Mouse (Mus musculus) heart, postnatal 0 days (tissue): ENCODE measurements at regions not wholly inside any gene's neighbourhood (a gene's known extent, or its start where the extent isn't known, plus 50 kb on each side); places are given as distances from the start of the nearest gene placed in this dataset.
A peak's percentile ranks its signal among the peaks of the same experiment; 100 is the strongest.

ENCODE experiments used
- ATAC-seq: fragments of 200-750 bp; cut with Nextera tagmentation; 2 replicates; pipeline ENCODE4 v1.8.0; 2017; ENCODE audit warnings: low read depth, moderate number of reproducible peaks, moderate library complexity; ENCODE audit not compliant: insufficient read depth
- DNase-seq: peaks from one replicate; pipeline ENCODE4 v3.0.0-alpha.2; 2016; ENCODE audit warnings: low spot score
- H3K27ac ChIP-seq: fragments of 300-500 bp; sonication (generic); 2 replicates; pipeline ENCODE4 v1.5.1; 2014; ENCODE audit warnings: low read depth, mild to moderate bottlenecking
- H3K27me3 ChIP-seq: fragments of 300-500 bp; sonication (generic); 2 replicates; pipeline ENCODE4 v1.6.1; 2014; ENCODE audit warnings: low read length, mixed read lengths; ENCODE audit not compliant: control insufficient read depth, insufficient read depth
- H3K36me3 ChIP-seq: fragments of 300-500 bp; sonication (generic); replicated peaks from 2 replicates; pipeline ENCODE4 v1.6.1; 2014; ENCODE audit warnings: low read length, mixed read lengths; ENCODE audit not compliant: control insufficient read depth, insufficient read depth
- H3K4me1 ChIP-seq: fragments of 300-500 bp; sonication (generic); 2 replicates; pipeline ENCODE4 v1.6.1; 2014; ENCODE audit warnings: antibody characterized with exemption; ENCODE audit not compliant: control insufficient read depth, insufficient read depth
- H3K4me2 ChIP-seq: fragments of 300-500 bp; sonication (generic); 2 replicates; pipeline ENCODE4 v1.6.1; 2014; ENCODE audit warnings: low read depth, mild to moderate bottlenecking, low read length, moderate library complexity
- H3K4me3 ChIP-seq: fragments of 300-500 bp; sonication (generic); 2 replicates; pipeline ENCODE4 v1.5.1; 2014; ENCODE audit warnings: low read depth, low read length
- H3K9ac ChIP-seq: fragments of 300-500 bp; sonication (generic); replicated peaks from 2 replicates; pipeline ENCODE4 v1.6.1; 2014; ENCODE audit warnings: low read depth, low read length, mixed read lengths
- H3K9me3 ChIP-seq: fragments of 300-500 bp; sonication (generic); replicated peaks from 2 replicates; pipeline ENCODE4 v1.6.1; 2016; ENCODE audit warnings: low read length; ENCODE audit not compliant: control insufficient read depth
- CTCF ChIP-seq: IDR thresholded peaks from 2 replicates; pipeline ENCODE4 v1.5.1; 2016; ENCODE audit warnings: antibody characterized with exemption, control low read depth, low read depth
- EP300 ChIP-seq: IDR thresholded peaks from 2 replicates; pipeline ENCODE4 v1.6.1; 2016; ENCODE audit warnings: antibody characterized with exemption, low read depth
- WGBS: fragments of 180-500 bp; shearing (Covaris S2); extraction: QIAGEN DNeasy Blood & Tissue Kit; methylation state at CpG from one replicate; pipeline ENCODE4 v1.1.7; 2014; 5-methylcytosine and 5-hydroxymethylcytosine counted together

GRCm38 (mm10) chr2:28299346-28299745 lies 106.6 kb downstream of the Olfm1 start:
- Histone ChIP-seq H3K36me3 (no peaks in the 10 kb centered on the region), H3K9ac (no peak overlapping the region), H3K4me1 (no peaks in the 10 kb centered on the region), H3K27ac (no peak overlapping the region), H3K4me2 (no peak overlapping the region), H3K27me3 (0 out of 2 replicates have a peak, but pooled peaks cover 5% of the 10 kb centered on the region), H3K4me3 (no peak overlapping the region), H3K9me3 (no peaks in the 10 kb centered on the region)
- TF ChIP-seq CTCF (no peak), EP300 (no peak)
- no peak for DNase-seq
- ATAC-seq: no peak
- 68% methylated on average over 2 of the region's 2 CpGs for WGBS

DNA sequence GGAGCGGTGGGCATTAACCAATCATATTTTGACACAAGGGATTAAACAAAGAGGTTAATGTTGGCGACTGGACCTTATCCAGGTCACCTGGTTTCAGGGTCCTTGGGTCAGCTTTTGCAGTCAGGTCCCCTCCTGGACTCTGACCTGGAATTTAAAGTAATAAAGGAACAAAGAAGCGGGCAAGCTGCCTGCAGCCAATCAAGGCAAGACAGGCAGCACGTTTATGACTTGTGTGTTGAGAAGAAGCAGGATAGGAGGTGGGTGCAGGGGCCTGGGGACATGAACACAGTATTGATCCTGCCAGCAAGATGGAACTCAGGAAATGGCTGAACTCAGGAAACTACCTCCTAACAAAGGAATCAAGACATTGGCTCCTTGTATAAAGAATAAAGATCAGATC lies 108.5 kb downstream of the Olfm1 start:
- Histone ChIP-seq H3K27me3 (0 out of 2 replicates have a peak, but pooled peaks cover 5% of the 10 kb centered on the region), H3K27ac (no peak overlapping the region), H3K9me3 (no peaks in the 10 kb centered on the region), H3K4me3 (no peak overlapping the region), H3K4me1 (no peaks in the 10 kb centered on the region), H3K9ac (no peak overlapping the region), H3K4me2 (no peak overlapping the region), H3K36me3 (no peaks in the 10 kb centered on the region)
- no peak for ATAC-seq
- TF ChIP-seq EP300 (no peak), CTCF (no peak)
- no peak for DNase-seq
- 62% methylated on average over 4 of the region's 4 CpGs for WGBS

DNA sequence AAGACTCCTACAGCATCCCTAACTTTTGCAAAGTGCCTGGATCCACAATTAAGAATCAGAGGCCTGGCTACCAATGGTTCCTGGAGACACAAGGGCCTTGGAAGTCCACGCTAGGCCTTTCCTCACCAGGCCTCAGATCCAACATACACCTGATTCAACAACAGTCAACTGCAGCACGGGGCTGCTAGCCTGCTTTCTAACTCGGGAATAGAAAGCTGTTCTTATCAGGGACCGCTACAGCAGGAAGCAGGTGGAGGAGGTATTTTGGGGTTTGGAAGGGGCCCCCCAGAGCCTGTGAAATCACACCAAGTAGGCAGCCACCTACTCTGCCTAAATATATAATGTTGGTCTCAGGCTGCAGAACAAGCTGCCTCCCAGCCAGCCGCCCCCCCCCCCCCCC lies 111.1 kb downstream of the Olfm1 start:
- ATAC-seq (no peak), DNase-seq (no peak)
- Histone ChIP-seq H3K27ac (no peak overlapping the region), H3K4me3 (no peak overlapping the region), H3K9ac (no peak overlapping the region), H3K36me3 (no peaks in the 10 kb centered on the region), H3K4me1 (no peaks in the 10 kb centered on the region), H3K27me3 (no peaks in the 10 kb centered on the region), H3K9me3 (no peaks in the 10 kb centered on the region), H3K4me2 (no peak overlapping the region)
- 61% methylated on average over 5 of the region's 5 CpGs for WGBS
- TF ChIP-seq CTCF (no peak), EP300 (no peak)

DNA sequence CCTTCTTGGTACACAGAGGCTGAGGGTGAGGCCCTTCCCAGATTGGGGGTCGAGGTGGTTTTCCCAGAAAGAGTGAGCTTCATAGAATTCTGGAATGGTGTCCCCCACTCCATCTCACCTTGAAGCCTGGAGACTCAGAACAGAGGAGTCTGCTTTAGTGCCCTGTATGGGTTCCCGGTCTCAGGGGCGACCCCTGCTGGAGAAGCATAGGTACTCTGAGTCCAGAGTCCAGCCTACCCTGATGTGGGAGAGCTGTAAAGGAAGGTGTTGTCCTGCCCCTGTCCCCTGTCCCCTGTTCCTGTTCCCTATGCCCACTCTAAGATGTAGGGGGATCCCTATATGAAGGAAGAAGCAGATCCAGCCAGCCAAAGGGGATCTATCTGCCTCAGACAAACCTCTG lies 111.9 kb downstream of the Olfm1 start:
- TF ChIP-seq CTCF (peak; percentile 79), EP300 (no peak)
- no peak overlapping the region for H3K27ac ChIP-seq
- ATAC-seq: no peak; the same call in 1 of the 2 replicates

GRCm38 (mm10) chr2:28309122-28309521 lies 116.3 kb downstream of the Olfm1 start:
- Histone ChIP-seq H3K36me3 (no peaks in the 10 kb centered on the region), H3K9me3 (no peaks in the 10 kb centered on the region), H3K4me2 (no peak overlapping the region), H3K27me3 (no peaks in the 10 kb centered on the region), H3K4me3 (no peak overlapping the region), H3K9ac (no peak overlapping the region), H3K27ac (no peak overlapping the region), H3K4me1 (no peaks in the 10 kb centered on the region)
- WGBS: 79% methylated on average over 5 of the region's 5 CpGs
- TF ChIP-seq EP300 (no peak), CTCF (no peak)
- ATAC-seq (no peak), DNase-seq (no peak)

More for the DNA sequence above, 111.9 kb downstream of the Olfm1 start:
- H3K4me3 ChIP-seq: no peak overlapping the region
- H3K4me1 ChIP-seq: no peaks in the 10 kb centered on the region
- no peak overlapping the region for H3K9ac ChIP-seq
- no peaks in the 10 kb centered on the region for H3K36me3 ChIP-seq
- peak; percentile 50 for DNase-seq
- WGBS: 2% methylated on average over 3 of the region's 3 CpGs
- H3K27me3 ChIP-seq: no peaks in the 10 kb centered on the region
- H3K4me2 ChIP-seq: no peak overlapping the region
- H3K9me3 ChIP-seq: no peaks in the 10 kb centered on the region

- H3K27me3 ChIP-seq: no peaks in the 10 kb centered on the region
- H3K9me3 ChIP-seq: no peaks in the 10 kb centered on the region
- ATAC-seq (no peak), DNase-seq (no peak)
- no peaks in the 10 kb centered on the region for H3K4me1 ChIP-seq
- WGBS: 75% methylated on average over 6 of the region's 6 CpGs
- no peak overlapping the region for H3K4me2 ChIP-seq
- H3K36me3 ChIP-seq: no peaks in the 10 kb centered on the region
- no peak overlapping the region for H3K27ac ChIP-seq
- no peak overlapping the region for H3K4me3 ChIP-seq
- no peak for TF ChIP-seq CTCF
- no peak for TF ChIP-seq EP300
- no peak overlapping the region for H3K9ac ChIP-seq
Measured at GRCm38 (mm10) chr2:28312212-28312611, 119.4 kb downstream of the Olfm1 start.
